In the genomic region with DNA sequence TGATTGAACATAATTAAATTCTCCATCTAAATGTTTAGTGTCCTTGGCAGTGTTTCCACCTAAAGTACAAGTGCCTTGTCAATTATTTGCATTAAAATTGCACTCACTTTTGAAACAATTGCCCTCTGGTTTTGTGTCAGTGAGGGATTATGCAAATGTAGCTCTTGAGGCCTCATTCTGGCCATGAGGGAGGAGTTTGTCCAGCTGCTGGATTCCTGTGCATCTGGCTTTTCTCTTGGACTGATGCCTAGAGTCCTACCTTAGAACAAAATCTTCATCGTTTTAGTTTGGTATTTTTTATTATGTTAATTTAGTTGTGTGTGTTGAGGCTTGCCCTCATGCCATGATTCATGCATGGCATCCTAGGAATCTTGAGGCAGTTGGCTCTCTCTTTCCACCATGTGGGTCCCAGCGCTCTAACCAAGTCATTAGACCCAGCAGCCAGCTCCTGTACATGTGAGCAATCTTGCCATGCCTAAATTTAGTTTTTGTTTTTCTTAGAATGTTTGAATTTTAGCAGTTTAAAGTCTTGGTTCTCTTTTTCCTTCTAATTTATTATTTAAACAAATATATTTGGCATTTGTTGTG, we compare ENCODE assay signal across 15 mouse cellular contexts.
"Had no signal": no experiment of that assay in that cellular context is flagged by ENCODE, and none has a peak within 500 bp of the region (broad histone marks: within the 10 kb centered on the region; RNA-seq: fewer than 3 reads in every experiment).

No protein-coding gene starts in this region.

- H3K9me3 ChIP-seq: limb, embryonic 15.5 days; liver, embryonic 13.5 days; lung, embryonic 15.5 days; megakaryocyte, embryonic 14.5 days; neural tube, embryonic 12.5 days had no signal

- H3K27ac ChIP-seq: kidney, postnatal 0 days; limb, embryonic 15.5 days; liver, embryonic 13.5 days; lung, embryonic 15.5 days; macrophage; neural tube, embryonic 12.5 days had no signal

- DNase-seq: kidney, adult 9 months; kidney, postnatal 36 days; layer of hippocampus, adult 9-11 months; layer of hippocampus, postnatal 36 days; liver, embryonic 13.5 days; liver, postnatal 0 days; lung, postnatal 14 days; right cerebral cortex, postnatal 14 days; thymus, postnatal 36 days had no signal

- H3K4me1 ChIP-seq: limb, embryonic 15.5 days; liver, embryonic 13.5 days; lung, embryonic 15.5 days; megakaryocyte, embryonic 14.5 days; neural tube, embryonic 12.5 days had no signal

- H3K9ac ChIP-seq: limb, embryonic 15.5 days; liver, embryonic 13.5 days; liver, postnatal 0 days; lung, embryonic 15.5 days; neural tube, embryonic 12.5 days had no signal

- H3K36me3 ChIP-seq: limb, embryonic 15.5 days; liver, embryonic 13.5 days; lung, embryonic 15.5 days; neural tube, embryonic 12.5 days had no signal

- H3K4me3 ChIP-seq: limb, embryonic 15.5 days; liver, embryonic 13.5 days; lung, embryonic 15.5 days; megakaryocyte, embryonic 14.5 days; neural tube, embryonic 12.5 days had no signal

- H3K4me2 ChIP-seq: limb, embryonic 15.5 days; liver, embryonic 13.5 days; lung, embryonic 15.5 days; neural tube, embryonic 12.5 days had no signal

- ATAC-seq: liver, postnatal 0 days had no signal

- H3K27me3 ChIP-seq: limb, embryonic 15.5 days; liver, embryonic 13.5 days; lung, embryonic 15.5 days; megakaryocyte, embryonic 14.5 days; neural tube, embryonic 12.5 days had no signal
